Mouse (Mus musculus): Measurements from ENCODE around the gene Lpin3.

- TF ChIP-seq CTCF (IDR thresholded peaks at IDR 0.05; ENCODE audit: insufficient read depth, low read length) = no peak
- no peak for TF ChIP-seq POLR2A (IDR thresholded peaks at IDR 0.05; ENCODE audit: borderline replicate concordance, extremely low read depth, low read depth, low read length)
These were observed 9.2 kb upstream of the Lpin3 start for GRCm38 (mm10) chr2:160871310-160871709.
